Mouse (Mus musculus) neural tube, embryonic 11.5 days (tissue): ENCODE results near the gene Pidd1. TPM values are rescaled to one million over a fixed set of nuclear protein-coding genes. Genes with fewer than 3 reads are reported as not detected.
A peak's percentile ranks its signal among the peaks of the same experiment; 100 is the strongest.

Experiments
- ATAC-seq: fragments of 200-750 bp; cut with Nextera tagmentation; 2 replicates; pipeline ENCODE4 v1.8.0; 2017; ENCODE audit warnings: moderate number of reproducible peaks, mild to moderate bottlenecking, moderate TSS enrichment, moderate library complexity; ENCODE audit not compliant: insufficient read depth, low FRiP score, low TSS enrichment
- DNase-seq: peaks from one replicate; pipeline ENCODE4 v3.0.0-alpha.2; 2015; ENCODE audit warnings: low spot score
- H3K27ac ChIP-seq: fragments of 300-500 bp; sonication (generic); 2 replicates; pipeline ENCODE4 v1.5.1; 2014; ENCODE audit warnings: low read depth, mild to moderate bottlenecking, low read length
- H3K27me3 ChIP-seq: fragments of 300-500 bp; sonication (generic); 2 replicates; pipeline ENCODE4 v1.6.1; 2014; ENCODE audit warnings: mild to moderate bottlenecking, low read length, mixed read lengths; ENCODE audit not compliant: control insufficient read depth, insufficient read depth
- H3K36me3 ChIP-seq: fragments of 300-500 bp; sonication (generic); 2 replicates; pipeline ENCODE4 v1.6.1; 2014; ENCODE audit warnings: mild to moderate bottlenecking, low read length, moderate library complexity, mixed read lengths; ENCODE audit not compliant: control insufficient read depth, insufficient read depth
- H3K4me1 ChIP-seq: fragments of 300-500 bp; sonication (generic); 2 replicates; pipeline ENCODE4 v1.6.1; 2014; ENCODE audit warnings: low read length, mixed read lengths; ENCODE audit not compliant: control insufficient read depth, insufficient read depth
- H3K4me2 ChIP-seq: fragments of 300-500 bp; sonication (generic); 2 replicates; pipeline ENCODE4 v1.6.1; 2014; ENCODE audit warnings: low read depth, mild to moderate bottlenecking, moderate library complexity
- H3K4me3 ChIP-seq: fragments of 300-500 bp; sonication (generic); 2 replicates; pipeline ENCODE4 v1.5.1; 2014; ENCODE audit warnings: low read depth, low read length
- H3K9ac ChIP-seq: fragments of 300-500 bp; sonication (generic); 2 replicates; pipeline ENCODE4 v1.6.1; 2014; ENCODE audit warnings: mild to moderate bottlenecking, low read length
- H3K9me3 ChIP-seq: fragments of 300-500 bp; sonication (generic); 2 replicates; pipeline ENCODE4 v1.6.1; 2016; ENCODE audit warnings: low read length; ENCODE audit not compliant: control insufficient read depth
- WGBS: fragments of 180-500 bp; shearing (Covaris S2); extraction: QIAGEN DNeasy Blood & Tissue Kit; methylation state at CpG from one replicate; pipeline ENCODE4 v1.1.7; 2014; 5-methylcytosine and 5-hydroxymethylcytosine counted together
- polyA plus RNA-seq: library from polyadenylated mRNA; unstranded; fragments of >200 nt; fragmentation: Nextera tagmentation; extraction: Ambion mirVana; gene quantifications from 2 replicates; pipeline ENCODE4 v1.2.1, GENCODE M21; 2014

The Pidd1 gene
- polyA plus RNA-seq, 1 experiment from 2014 or later = 9.5 TPM

DNA sequence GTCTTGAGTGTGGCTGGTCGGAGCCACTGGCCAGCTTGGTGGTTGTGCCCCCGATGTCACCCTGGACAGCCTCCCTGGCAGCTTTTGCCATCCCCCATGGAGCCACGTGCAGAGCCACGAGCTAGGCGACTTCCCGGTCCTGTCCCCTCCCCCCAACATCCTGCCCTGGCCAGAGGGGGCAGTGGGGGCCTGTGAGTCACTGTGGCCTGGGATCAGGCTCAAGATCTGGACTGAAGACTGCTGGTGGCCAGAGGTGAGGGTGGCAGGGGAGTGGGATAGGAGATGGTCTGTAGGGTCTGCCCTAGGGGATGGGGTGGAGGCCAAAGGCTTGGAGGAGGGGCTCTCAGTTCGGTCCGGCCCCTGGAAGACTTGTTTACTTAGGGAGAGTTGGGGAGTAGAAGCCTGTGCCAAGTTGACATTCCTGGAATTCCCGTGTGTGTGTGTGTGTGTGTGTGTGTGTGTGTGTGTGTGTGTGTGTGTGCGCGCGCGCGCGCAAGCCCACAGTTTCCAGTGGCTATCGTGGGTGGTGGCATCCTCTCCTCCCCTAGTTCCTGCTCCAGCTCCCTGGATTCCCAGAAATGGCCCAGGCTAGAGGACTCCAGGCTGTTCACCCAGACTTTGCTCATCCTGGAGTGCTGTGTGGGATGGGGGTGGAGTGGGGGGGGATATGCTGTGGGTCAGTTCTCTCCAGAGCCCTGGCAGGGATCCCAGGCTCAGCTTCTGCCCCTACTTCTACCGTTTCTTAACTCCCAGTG is 32.6 kb upstream of the Pidd1 start:
- no peak for ATAC-seq
- H3K27ac ChIP-seq = peak overlapping the region; percentile 50; the same call in 1 of the 2 replicates
- peak overlapping the region; percentile 11; the same call in 1 of the 2 replicates for H3K9ac ChIP-seq
- peaks cover 12% of the 10 kb centered on the region for H3K27me3 ChIP-seq
- peaks cover 24% of the 10 kb centered on the region for H3K4me1 ChIP-seq
- H3K36me3 ChIP-seq = peaks cover 6% of the 10 kb centered on the region; the same call in 1 of the 2 replicates
- H3K9me3 ChIP-seq = no peaks in the 10 kb centered on the region
- H3K4me2 ChIP-seq = peak overlapping the region; percentile 75
- H3K4me3 ChIP-seq = peak overlapping the region; percentile 82
- WGBS = 4% methylated on average over 17 of the region's 17 CpGs
- DNase-seq = peak; percentile 41

- DNase-seq = no peak
- Histone ChIP-seq H3K4me3 (peak overlapping the region; percentile 82), H3K36me3 (peaks cover 8% of the 10 kb centered on the region; the same call in 1 of the 2 replicates), H3K9ac (peak overlapping the region; percentile 95), H3K27ac (no peak overlapping the region), H3K9me3 (no peaks in the 10 kb centered on the region), H3K4me1 (peaks cover 19% of the 10 kb centered on the region), H3K27me3 (peaks cover 12% of the 10 kb centered on the region), H3K4me2 (peak overlapping the region; percentile 75)
- 1% methylated on average over 12 of the region's 12 CpGs for WGBS
- no peak; the same call in 1 of the 2 replicates for ATAC-seq
Measured at GRCm38 (mm10) chr7:141475805-141476158, 32.0 kb upstream of the Pidd1 start.

DNA sequence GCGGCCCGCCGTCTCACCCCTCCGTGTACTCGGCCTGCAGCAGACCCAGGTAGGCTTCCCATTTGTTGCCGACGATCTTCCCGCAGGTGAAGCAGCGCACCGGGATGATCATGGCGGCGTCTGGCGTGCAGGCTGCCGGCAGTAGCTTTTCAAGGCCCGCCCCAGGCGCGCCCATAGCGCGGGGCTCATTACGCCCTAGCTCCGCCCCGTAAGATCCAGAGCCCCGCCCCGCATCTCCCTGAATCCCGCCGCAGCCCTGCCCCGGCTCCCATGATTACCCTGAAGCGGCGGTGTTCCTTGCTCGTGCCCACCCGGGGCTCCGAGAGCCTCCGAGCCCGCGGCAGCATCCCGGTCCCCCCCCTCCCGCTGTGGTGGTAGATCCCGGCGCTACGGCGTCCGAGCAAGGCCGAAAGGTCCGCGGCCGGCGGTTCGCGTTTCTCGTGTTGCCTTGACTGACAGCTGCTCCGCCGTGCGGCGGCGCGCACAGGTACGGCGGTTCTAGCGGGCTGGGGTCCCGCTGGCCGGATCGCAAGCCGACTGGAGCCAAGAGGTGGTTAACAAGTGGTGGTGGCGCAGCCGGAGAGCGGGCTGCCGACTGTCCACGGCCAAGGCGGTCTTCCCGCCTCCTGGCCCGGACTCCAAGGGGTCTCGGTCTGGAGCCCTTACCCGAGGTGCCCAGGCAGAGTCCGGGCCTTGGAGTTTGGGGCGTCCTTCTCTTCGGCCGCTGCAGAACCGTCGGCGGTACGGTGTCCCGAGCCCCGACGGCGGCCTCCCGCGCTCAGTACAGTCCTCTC is 31.4 kb upstream of the Pidd1 start, which contains the start of the genes Polr2l and Tspan4:
Polr2l (minus strand) TSS at position 122 of the 794 bp plus-strand sequence.
Tspan4 (plus strand) TSS at position 230 of the 794 bp plus-strand sequence.
- H3K4me1 ChIP-seq = peaks cover 19% of the 10 kb centered on the region
- WGBS = under 1% methylated on average over 87 of the region's 87 CpGs
- peak; percentile 91 for DNase-seq

DNA sequence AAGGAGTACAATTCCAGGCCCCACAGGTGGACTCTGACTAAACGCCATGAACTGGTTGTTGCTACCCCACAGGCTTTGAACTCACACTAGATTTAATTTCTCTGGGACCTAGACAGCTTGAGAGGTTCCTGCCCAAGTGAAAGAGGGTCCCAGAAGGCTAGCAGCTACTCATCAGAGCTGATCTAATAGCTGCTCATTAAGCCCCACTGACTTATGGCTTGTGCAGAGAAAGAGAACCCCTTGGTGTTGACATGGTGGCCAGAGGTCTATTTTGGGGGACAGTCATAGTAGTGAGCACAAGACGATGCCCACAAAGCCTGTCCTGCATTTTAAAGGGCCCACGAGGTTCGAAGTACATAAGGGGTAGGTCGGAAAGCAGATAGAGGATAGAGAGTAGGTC is 30.3 kb upstream of the Pidd1 start:
- Histone ChIP-seq H3K4me2 (peak overlapping the region; percentile 75), H3K9me3 (no peaks in the 10 kb centered on the region), H3K4me3 (peak overlapping the region; percentile 82), H3K27ac (no peak overlapping the region), H3K36me3 (peaks cover 20% of the 10 kb centered on the region), H3K9ac (peak overlapping the region; percentile 95), H3K27me3 (peaks cover 12% of the 10 kb centered on the region; the same call in 1 of the 2 replicates), H3K4me1 (peaks cover 24% of the 10 kb centered on the region)
- ATAC-seq = no peak
- no peak for DNase-seq
- 13% methylated on average over 5 of the region's 5 CpGs for WGBS

More for the DNA sequence above, 31.4 kb upstream of the Pidd1 start, which contains the start of the genes Polr2l and Tspan4:
- peak within 1 kb of the TSS; percentile 75 for H3K4me2 ChIP-seq
- H3K9ac ChIP-seq = peak within 1 kb of the TSS; percentile 95
- no peaks in the 10 kb centered on the region for H3K9me3 ChIP-seq
- peak; percentile 75 for ATAC-seq
- peak within 1 kb of the TSS; percentile 85 for H3K27ac ChIP-seq
- peak within 1 kb of the TSS; percentile 82 for H3K4me3 ChIP-seq
- peaks cover 14% of the 10 kb centered on the region for H3K36me3 ChIP-seq
- peaks cover 12% of the 10 kb centered on the region; the same call in 1 of the 2 replicates for H3K27me3 ChIP-seq

DNA sequence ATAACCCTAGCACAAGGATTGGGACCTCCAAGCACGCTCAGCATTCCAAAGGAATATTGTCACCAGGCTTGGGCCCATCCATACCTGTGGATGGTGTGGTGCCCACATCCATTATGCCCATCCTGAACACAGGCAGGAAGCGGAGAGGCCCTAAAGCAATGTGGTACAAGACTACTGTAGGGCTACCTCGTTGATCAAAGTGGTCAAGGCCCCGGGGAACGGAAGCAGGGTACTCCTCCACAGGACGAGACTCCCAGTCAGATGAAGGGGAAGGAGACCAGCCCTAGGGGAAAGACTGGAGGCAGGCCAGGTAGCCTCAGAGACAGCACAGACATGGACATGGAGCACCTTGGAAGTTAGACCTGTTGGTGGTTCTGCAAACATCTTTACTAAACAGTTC is 28.9 kb upstream of the Pidd1 start:
- H3K4me1 ChIP-seq = peaks cover 33% of the 10 kb centered on the region
- peaks cover 20% of the 10 kb centered on the region for H3K36me3 ChIP-seq
- no peak for ATAC-seq
- 90% methylated on average over 6 of the region's 6 CpGs for WGBS
- no peak overlapping the region for H3K9ac ChIP-seq
- no peak overlapping the region for H3K4me3 ChIP-seq
- H3K4me2 ChIP-seq = no peak overlapping the region; the same call in 1 of the 2 replicates
- H3K27me3 ChIP-seq = peaks cover 12% of the 10 kb centered on the region; the same call in 1 of the 2 replicates
- no peak overlapping the region for H3K27ac ChIP-seq
- no peaks in the 10 kb centered on the region for H3K9me3 ChIP-seq
- no peak for DNase-seq

- Histone ChIP-seq H3K9ac (no peak overlapping the region), H3K4me2 (no peak overlapping the region), H3K4me3 (no peak overlapping the region), H3K4me1 (peaks cover 33% of the 10 kb centered on the region), H3K9me3 (no peaks in the 10 kb centered on the region), H3K27ac (no peak overlapping the region), H3K36me3 (peaks cover 20% of the 10 kb centered on the region), H3K27me3 (peaks cover 10% of the 10 kb centered on the region; the same call in 1 of the 2 replicates)
- WGBS = 88% methylated on average over 6 of the region's 6 CpGs
- DNase-seq = no peak
- ATAC-seq = no peak
Measured at GRCm38 (mm10) chr7:141472226-141472625, 28.4 kb upstream of the Pidd1 start.

- H3K4me1 ChIP-seq = peaks cover 36% of the 10 kb centered on the region
- no peak overlapping the region for H3K9ac ChIP-seq
- no peaks in the 10 kb centered on the region for H3K9me3 ChIP-seq
- ATAC-seq (no peak), DNase-seq (no peak)
- H3K36me3 ChIP-seq = peaks cover 20% of the 10 kb centered on the region
- H3K27me3 ChIP-seq = peaks cover 12% of the 10 kb centered on the region; the same call in 1 of the 2 replicates
- H3K4me2 ChIP-seq = no peak overlapping the region
- no peak overlapping the region for H3K27ac ChIP-seq
- no peak overlapping the region for H3K4me3 ChIP-seq
- WGBS = 93% methylated on average over 1 of the region's 1 CpGs
Measured at GRCm38 (mm10) chr7:141471236-141471635, 27.4 kb upstream of the Pidd1 start.

- ATAC-seq (no peak), DNase-seq (no peak)
- 94% methylated on average over 10 of the region's 10 CpGs for WGBS
- Histone ChIP-seq H3K9ac (no peak overlapping the region), H3K4me3 (no peak overlapping the region), H3K27me3 (peaks cover 11% of the 10 kb centered on the region), H3K4me1 (peaks cover 29% of the 10 kb centered on the region), H3K9me3 (no peaks in the 10 kb centered on the region), H3K27ac (no peak overlapping the region), H3K4me2 (no peak overlapping the region), H3K36me3 (peaks cover 20% of the 10 kb centered on the region)
Measured at GRCm38 (mm10) chr7:141470637-141470944, 26.8 kb upstream of the Pidd1 start.
